Mouse (Mus musculus) midbrain, embryonic 12.5 days (tissue): ENCODE results near the gene Arntl. TPM values are rescaled to one million over a fixed set of nuclear protein-coding genes. Genes with fewer than 3 reads are reported as not detected.

Experiments
- ATAC-seq: fragments of 200-750 bp; cut with Nextera tagmentation; 2 replicates; pipeline ENCODE4 v1.8.0; 2017; ENCODE audit warnings: low read depth, moderate TSS enrichment, moderate library complexity; ENCODE audit not compliant: low FRiP score
- H3K27ac ChIP-seq: fragments of 300-500 bp; sonication (generic); replicated peaks from 2 replicates; pipeline ENCODE4 v1.5.1; 2016; ENCODE audit warnings: mild to moderate bottlenecking
- H3K27me3 ChIP-seq: fragments of 300-500 bp; sonication (generic); 2 replicates; pipeline ENCODE4 v1.6.1; 2016; ENCODE audit warnings: mild to moderate bottlenecking
- H3K36me3 ChIP-seq: fragments of 300-500 bp; sonication (generic); 2 replicates; pipeline ENCODE4 v1.6.1; 2016
- H3K4me1 ChIP-seq: fragments of 300-500 bp; sonication (generic); 2 replicates; pipeline ENCODE4 v1.6.1; 2016
- H3K4me2 ChIP-seq: fragments of 300-500 bp; sonication (generic); replicated peaks from 2 replicates; pipeline ENCODE4 v1.6.1; 2016; ENCODE audit warnings: mild to moderate bottlenecking, moderate library complexity
- H3K4me3 ChIP-seq: fragments of 300-500 bp; sonication (generic); 2 replicates; pipeline ENCODE4 v1.5.1; 2016; ENCODE audit warnings: mild to moderate bottlenecking
- H3K9ac ChIP-seq: fragments of 300-500 bp; sonication (generic); replicated peaks from 2 replicates; pipeline ENCODE4 v1.6.1; 2016; ENCODE audit warnings: mild to moderate bottlenecking, moderate library complexity
- H3K9me3 ChIP-seq: fragments of 300-500 bp; sonication (generic); 2 replicates; pipeline ENCODE4 v1.6.1; 2016; ENCODE audit warnings: mild to moderate bottlenecking
- WGBS: fragments of 180-500 bp; shearing (Covaris S2); methylation state at CpG from one replicate; pipeline ENCODE4 v1.1.7; 2016; 5-methylcytosine and 5-hydroxymethylcytosine counted together
- polyA plus RNA-seq: library from polyadenylated mRNA; unstranded; fragments of >200 nt; fragmentation: Nextera tagmentation; extraction: Ambion mirVana; gene quantifications from 2 replicates; pipeline ENCODE4 v1.2.1, GENCODE M21; 2016

Gene Arntl
- polyA plus RNA-seq, 1 experiment from 2014 or later, result 7.8 TPM

GRCm38 (mm10) chr7:113278493-113278892, 71.2 kb downstream of the Arntl start:
- Histone ChIP-seq H3K4me3 (no peak overlapping the region), H3K27me3 (no peaks in the 10 kb centered on the region), H3K4me1 (no peaks in the 10 kb centered on the region), H3K9ac (no peak overlapping the region), H3K36me3 (no peaks in the 10 kb centered on the region), H3K4me2 (no peak overlapping the region), H3K9me3 (no peaks in the 10 kb centered on the region), H3K27ac (no peak overlapping the region)
- no peak for ATAC-seq
- 87% methylated on average over 3 of the region's 4 CpGs for WGBS

GRCm38 (mm10) chr7:113279246-113279645, 72.0 kb downstream of the Arntl start:
- H3K9me3 ChIP-seq, result no peaks in the 10 kb centered on the region
- no peaks in the 10 kb centered on the region for H3K27me3 ChIP-seq
- H3K27ac ChIP-seq, result no peak overlapping the region
- H3K4me1 ChIP-seq, result no peaks in the 10 kb centered on the region
- no peaks in the 10 kb centered on the region for H3K36me3 ChIP-seq
- ATAC-seq, result no peak
- no peak overlapping the region for H3K4me2 ChIP-seq
- H3K9ac ChIP-seq, result no peak overlapping the region
- WGBS, result 82% methylated on average over 2 of the region's 2 CpGs
- H3K4me3 ChIP-seq, result no peak overlapping the region

GRCm38 (mm10) chr7:113285405-113285804, 78.1 kb downstream of the Arntl start:
- Histone ChIP-seq H3K9ac (no peak overlapping the region), H3K27me3 (no peaks in the 10 kb centered on the region), H3K9me3 (no peaks in the 10 kb centered on the region), H3K36me3 (no peaks in the 10 kb centered on the region), H3K27ac (no peak overlapping the region), H3K4me1 (no peaks in the 10 kb centered on the region), H3K4me2 (no peak overlapping the region), H3K4me3 (no peak overlapping the region)
- 80% methylated on average over 2 of the region's 2 CpGs for WGBS
- ATAC-seq, result no peak

- no peak overlapping the region for H3K4me2 ChIP-seq
- no peak overlapping the region for H3K4me3 ChIP-seq
- no peaks in the 10 kb centered on the region for H3K27me3 ChIP-seq
- no peaks in the 10 kb centered on the region for H3K9me3 ChIP-seq
- 77% methylated on average over 1 of the region's 1 CpGs for WGBS
- H3K27ac ChIP-seq, result no peak overlapping the region
- H3K36me3 ChIP-seq, result no peaks in the 10 kb centered on the region
- H3K4me1 ChIP-seq, result no peaks in the 10 kb centered on the region
- H3K9ac ChIP-seq, result no peak overlapping the region
- ATAC-seq, result no peak
Measured at GRCm38 (mm10) chr7:113289211-113289610, 81.9 kb downstream of the Arntl start.

- H3K4me2 ChIP-seq, result no peak overlapping the region
- peaks cover 11% of the 10 kb centered on the region for H3K4me1 ChIP-seq
- no peaks in the 10 kb centered on the region for H3K27me3 ChIP-seq
- no peaks in the 10 kb centered on the region for H3K9me3 ChIP-seq
- H3K9ac ChIP-seq, result no peak overlapping the region
- 78% methylated on average over 5 of the region's 5 CpGs for WGBS
- no peaks in the 10 kb centered on the region for H3K36me3 ChIP-seq
- no peak overlapping the region for H3K4me3 ChIP-seq
- ATAC-seq, result no peak
- H3K27ac ChIP-seq, result no peak overlapping the region
Measured at GRCm38 (mm10) chr7:113291741-113292140, 84.5 kb downstream of the Arntl start.

- H3K36me3 ChIP-seq, result no peaks in the 10 kb centered on the region
- ATAC-seq, result no peak
- 79% methylated on average over 4 of the region's 4 CpGs for WGBS
- no peak overlapping the region for H3K4me3 ChIP-seq
- no peak overlapping the region for H3K27ac ChIP-seq
- H3K27me3 ChIP-seq, result no peaks in the 10 kb centered on the region
- no peak overlapping the region for H3K4me2 ChIP-seq
- H3K4me1 ChIP-seq, result peaks cover 11% of the 10 kb centered on the region
- H3K9ac ChIP-seq, result no peak overlapping the region
- H3K9me3 ChIP-seq, result no peaks in the 10 kb centered on the region
Measured at GRCm38 (mm10) chr7:113292193-113292592, 84.9 kb downstream of the Arntl start.

- Histone ChIP-seq H3K4me3 (no peak overlapping the region), H3K9me3 (no peaks in the 10 kb centered on the region), H3K9ac (no peak overlapping the region), H3K36me3 (no peaks in the 10 kb centered on the region), H3K27ac (no peak overlapping the region), H3K4me2 (no peak overlapping the region), H3K4me1 (peaks cover 11% of the 10 kb centered on the region), H3K27me3 (no peaks in the 10 kb centered on the region)
- WGBS, result 90% methylated on average over 6 of the region's 6 CpGs
- no peak for ATAC-seq
Measured at GRCm38 (mm10) chr7:113294598-113294997, 87.3 kb downstream of the Arntl start.

GRCm38 (mm10) chr7:113295077-113295890, 88.0 kb downstream of the Arntl start:
- H3K4me2 ChIP-seq, result peak overlapping the region; percentile 13; the same call in 1 of the 2 replicates
- no peaks in the 10 kb centered on the region for H3K36me3 ChIP-seq
- no peaks in the 10 kb centered on the region for H3K9me3 ChIP-seq
- no peak overlapping the region for H3K27ac ChIP-seq
- peaks cover 11% of the 10 kb centered on the region for H3K4me1 ChIP-seq
- WGBS, result 40% methylated on average over 17 of the region's 17 CpGs
- 0 out of 2 replicates have a peak overlapping the region, but pooled peaks have one; percentile 24 for H3K9ac ChIP-seq
- H3K4me3 ChIP-seq, result no peak overlapping the region
- 0 out of 2 replicates have a peak, but pooled peaks have one; percentile 47 for ATAC-seq
- no peaks in the 10 kb centered on the region for H3K27me3 ChIP-seq

GRCm38 (mm10) chr7:113297813-113298212, 90.5 kb downstream of the Arntl start:
- 91% methylated on average over 4 of the region's 4 CpGs for WGBS
- peaks cover 5% of the 10 kb centered on the region; the same call in 1 of the 2 replicates for H3K36me3 ChIP-seq
- H3K4me3 ChIP-seq, result no peak overlapping the region
- no peak overlapping the region for H3K27ac ChIP-seq
- H3K4me2 ChIP-seq, result no peak overlapping the region
- H3K4me1 ChIP-seq, result peaks cover 11% of the 10 kb centered on the region
- H3K9ac ChIP-seq, result no peak overlapping the region
- H3K9me3 ChIP-seq, result no peaks in the 10 kb centered on the region
- ATAC-seq, result no peak
- H3K27me3 ChIP-seq, result no peaks in the 10 kb centered on the region

GRCm38 (mm10) chr7:113310136-113310535, 102.9 kb downstream of the Arntl start:
- no peak for ATAC-seq
- Histone ChIP-seq H3K4me3 (no peak overlapping the region), H3K27ac (no peak overlapping the region), H3K27me3 (no peaks in the 10 kb centered on the region), H3K4me1 (no peaks in the 10 kb centered on the region), H3K36me3 (no peaks in the 10 kb centered on the region), H3K9me3 (no peaks in the 10 kb centered on the region), H3K4me2 (no peak overlapping the region), H3K9ac (no peak overlapping the region)
- 58% methylated on average over 3 of the region's 3 CpGs for WGBS

GRCm38 (mm10) chr7:113311784-113312183, 104.5 kb downstream of the Arntl start:
- no peak overlapping the region for H3K9ac ChIP-seq
- no peaks in the 10 kb centered on the region for H3K9me3 ChIP-seq
- WGBS, result 18% methylated on average over 2 of the region's 2 CpGs
- H3K27me3 ChIP-seq, result no peaks in the 10 kb centered on the region
- H3K4me3 ChIP-seq, result no peak overlapping the region
- ATAC-seq, result no peak
- no peak overlapping the region for H3K27ac ChIP-seq
- 0 out of 2 replicates have a peak, but pooled peaks cover 8% of the 10 kb centered on the region for H3K36me3 ChIP-seq
- H3K4me2 ChIP-seq, result no peak overlapping the region
- no peaks in the 10 kb centered on the region for H3K4me1 ChIP-seq

GRCm38 (mm10) chr7:113320128-113320527, 112.9 kb downstream of the Arntl start:
- Histone ChIP-seq H3K9ac (no peak overlapping the region), H3K36me3 (peaks cover 21% of the 10 kb centered on the region; the same call in 1 of the 2 replicates), H3K27me3 (no peaks in the 10 kb centered on the region), H3K27ac (no peak overlapping the region), H3K4me2 (no peak overlapping the region), H3K4me1 (peaks cover 6% of the 10 kb centered on the region; the same call in 1 of the 2 replicates), H3K4me3 (no peak overlapping the region), H3K9me3 (no peaks in the 10 kb centered on the region)
- ATAC-seq, result no peak
- 86% methylated on average over 1 of the region's 1 CpGs for WGBS
